In genomic region chr16:55863149-55863815, GRCm38 (mm10) we compare ENCODE assay signal across 8 mouse cellular contexts. TPM values are rescaled to one million over a fixed set of nuclear protein-coding genes. Genes with fewer than 3 reads are reported as not detected.
A peak's percentile ranks its signal among the peaks of the same experiment; 100 is the strongest.
DNase-seq lines count a peak whose midpoint lies in the region; ATAC-seq and TF ChIP-seq lines count a peak whose summit lies in the region.

No protein-coding gene starts in this region.

- intact Hi-C loops in heart, postnatal 10 days (cut with DNase I): no loop called here

- no peaks in the 10 kb centered on the region for H3K4me1 ChIP-seq in embryonic facial prominence, embryonic 11.5 days (ENCODE audit: control insufficient read depth, insufficient read depth, low read length)
- no peaks in the 10 kb centered on the region for H3K4me1 ChIP-seq in lung, embryonic 14.5 days (ENCODE audit: insufficient read depth)

- H3K27me3 ChIP-seq in embryonic facial prominence, embryonic 11.5 days (ENCODE audit: control insufficient read depth, insufficient read depth, low read length): no peaks in the 10 kb centered on the region
- no peaks in the 10 kb centered on the region for H3K27me3 ChIP-seq in lung, embryonic 14.5 days (ENCODE audit: insufficient read depth, low read length)

- no peaks in the 10 kb centered on the region for H3K36me3 ChIP-seq in embryonic facial prominence, embryonic 11.5 days (replicated peaks; ENCODE audit: control insufficient read depth, insufficient read depth, low read depth, low read length)
- 0 out of 2 replicates have a peak, but pooled peaks cover 5% of the 10 kb centered on the region for H3K36me3 ChIP-seq in lung, embryonic 14.5 days (ENCODE audit: insufficient read depth)

- peak; percentile 99 for TF ChIP-seq CTCF in lung, embryonic 14.5 days (IDR thresholded peaks at IDR 0.05; ENCODE audit: low read depth)

- no peak; the same call in 1 of the 2 replicates for ATAC-seq in embryonic facial prominence, embryonic 11.5 days (replicated peaks; ENCODE audit: insufficient number of reproducible peaks, low FRiP score, low TSS enrichment, low read depth)
- peak; percentile 39 for ATAC-seq in lung, embryonic 14.5 days (ENCODE audit: insufficient read depth)
- peak; percentile 98 for ATAC-seq in neutrophil, adult 5-6 weeks (ENCODE audit: extremely low read depth, insufficient number of reproducible peaks, low FRiP score, poor library complexity, severe bottlenecking)

- no peak overlapping the region for H3K27ac ChIP-seq in embryonic facial prominence, embryonic 11.5 days (replicated peaks; ENCODE audit: low read depth, low read length)
- H3K27ac ChIP-seq in lung, embryonic 14.5 days (ENCODE audit: low read depth): no peak overlapping the region

- no peaks in the 10 kb centered on the region for H3K9me3 ChIP-seq in embryonic facial prominence, embryonic 11.5 days (replicated peaks; ENCODE audit: control insufficient read depth, low read length)
- no peaks in the 10 kb centered on the region for H3K9me3 ChIP-seq in lung, embryonic 14.5 days (ENCODE audit: low read depth, low read length)

- H3K4me3 ChIP-seq in embryonic facial prominence, embryonic 11.5 days (ENCODE audit: low read depth, low read length): no peak overlapping the region
- no peak overlapping the region for H3K4me3 ChIP-seq in lung, embryonic 14.5 days (ENCODE audit: low read depth, low read length)

- no peak overlapping the region for H3K9ac ChIP-seq in embryonic facial prominence, embryonic 11.5 days (replicated peaks; ENCODE audit: low read length)
- H3K9ac ChIP-seq in lung, embryonic 14.5 days: no peak overlapping the region

- H3K4me2 ChIP-seq in embryonic facial prominence, embryonic 11.5 days (ENCODE audit: low read depth, low read length): no peak overlapping the region
- no peak overlapping the region for H3K4me2 ChIP-seq in lung, embryonic 14.5 days

- DNase-seq in CD4-positive, CD25-positive, alpha-beta regulatory T cell, adult 2 months (ENCODE audit: low read depth, low spot score): peak; percentile 87
- DNase-seq in adrenal gland, postnatal 36 days: peak; percentile 75 to 76
- DNase-seq in embryonic facial prominence, embryonic 11.5 days (ENCODE audit: low spot score): peak; percentile 85
- DNase-seq in heart, postnatal 10 days: peak; percentile 64 to 78
- DNase-seq in kidney, postnatal 4 days: peak; percentile 81 to 82
- DNase-seq in lung, embryonic 14.5 days: peak; percentile 91
- DNase-seq in thymus, adult 18-20 months: peak; percentile 12 to 24

- WGBS in embryonic facial prominence, embryonic 11.5 days: 27% methylated on average over 7 of the region's 7 CpGs
- WGBS in lung, embryonic 14.5 days: 22% methylated on average over 7 of the region's 7 CpGs

RNA-seq across cellular contexts. Expression of gene Nfkbiz, which starts 24.6 kb away (rescaled TPM):
- 1 to 10 TPM; 4.6 to 5.6 TPM for total RNA-seq in adrenal gland, postnatal 36 days (2021)
- polyA plus RNA-seq in embryonic facial prominence, embryonic 11.5 days (2014; fragmentation: Nextera tagmentation; extraction: Ambion mirVana): 3.0 and 3.9 TPM in 2 replicates
- total RNA-seq in heart, postnatal 10 days (2021): 1 to 10 TPM; 3.0 to 4.0 TPM
- 5.8 and 6.3 TPM in 2 replicates for polyA plus RNA-seq in lung, embryonic 14.5 days (2014; fragmentation: Nextera tagmentation; extraction: Ambion mirVana)
- 138 and 154 TPM in 2 replicates for total RNA-seq in neutrophil, adult 5-6 weeks (2017)

RNA-seq across cellular contexts. Expression of gene Nxpe3, which starts 31.8 kb away (rescaled TPM):
- 1 to 10 TPM in 1 of 2 experiments, under 1 TPM in 1; 0.83 to 1.5 TPM for total RNA-seq in adrenal gland, postnatal 36 days (2021)
- 1.2 and 1.3 TPM in 2 replicates for polyA plus RNA-seq in embryonic facial prominence, embryonic 11.5 days (2014; fragmentation: Nextera tagmentation; extraction: Ambion mirVana)
- under 1 TPM; 0.43 to 0.77 TPM for total RNA-seq in heart, postnatal 10 days (2021)
- polyA plus RNA-seq in lung, embryonic 14.5 days (2014; fragmentation: Nextera tagmentation; extraction: Ambion mirVana): 1.4 and 1.7 TPM in 2 replicates
- total RNA-seq in neutrophil, adult 5-6 weeks (2017): 16.8 and 16.9 TPM in 2 replicates

Comparison
In these comparisons a context has a peak if more than half of its experiments do, and no peak if none do; other contexts are left out.
1. DNase-seq: peak in every context shown above with its lines; median percentile 91 in lung, embryonic 14.5 days; 87 in CD4-positive, CD25-positive, alpha-beta regulatory T cell, adult 2 months; 85 in embryonic facial prominence, embryonic 11.5 days; 82 in kidney, postnatal 4 days; 76 in adrenal gland, postnatal 36 days; 71 in heart, postnatal 10 days; 18 in thymus, adult 18-20 months.
2. RNA of gene Nfkbiz, which starts 24.6 kb away (total RNA-seq): 138 to 154 TPM in neutrophil, adult 5-6 weeks; 4.6 to 5.6 TPM in adrenal gland, postnatal 36 days and 3.0 to 4.0 TPM in heart, postnatal 10 days; every median in the first group is over 10 times any median in the second.